Mouse (Mus musculus): ENCODE results near the gene Mapre3. TPM values are rescaled to one million over a fixed set of nuclear protein-coding genes. Genes with fewer than 3 reads are reported as not detected.

Gene Mapre3
- total and polyA plus RNA-seq, 3 experiments, result 0.28 to 2.3 (median 1.6) TPM

GRCm38 (mm10) chr5:30853522-30853921, 39.1 kb downstream of the Mapre3 start:
- Histone ChIP-seq H3K36me3 (replicated peaks in 1 of 2; ENCODE audit: control insufficient read depth in 1 of 2, insufficient read depth in 1 of 2, low read length in 1 of 2) (no peaks in the 10 kb centered on the region), H3K9ac (ENCODE audit: insufficient read depth, low read depth) (no peak overlapping the region), H3K79me2 (replicated peaks; ENCODE audit: control insufficient read depth, extremely low read depth, insufficient read depth, poor library complexity, severe bottlenecking) (no peaks in the 10 kb centered on the region), H3K27me3 (replicated peaks) (peaks cover 47% of the 10 kb centered on the region), H3K9me3 (replicated peaks; ENCODE audit: low read length) (no peaks in the 10 kb centered on the region), H3K4me2 (ENCODE audit: insufficient read depth, low read depth, poor library complexity, severe bottlenecking) (no peak overlapping the region), H3K4me1 (ENCODE audit: control insufficient read depth in 1 of 2, insufficient read depth in 2 of 2) (peaks cover 0 to 4% of the 10 kb centered on the region in 2 experiments; a peak in 2 of 4 replicates), H3K27ac (ENCODE audit: insufficient read depth, low read depth) (no peak overlapping the region), H3K4me3 (replicated peaks in 1 of 3; ENCODE audit: low read depth in 2 of 3, low read length in 2 of 3, poor library complexity in 1 of 3) (no peak overlapping the region)
- dilution Hi-C loops (cut with MboI; ENCODE audit: extremely low pct_ligation_motif_present, extremely low pct_unique_long_range_greater_than_20kb, low sequenced_read_pairs) (no loop called here), in situ Hi-C loops (cut with MboI; ENCODE audit: low pct_ligation_motif_present, low pct_unique_long_range_greater_than_20kb, low sequenced_read_pairs) (loop anchor here (5.0 to 10.0 kb wide), 2 partner anchors 41 to 149 kb away; partner anchors contain the start of gene Mapre3)
- TF ChIP-seq GABPA (IDR thresholded peaks at IDR 0.05; ENCODE audit: insufficient replicate concordance, low read depth, low read length), result no peak
- no peak for TF ChIP-seq MAFK (IDR thresholded peaks at IDR 0.05; ENCODE audit: insufficient replicate concordance, low read length)
- TF ChIP-seq SIN3A (IDR thresholded peaks at IDR 0.05; ENCODE audit: low read length), result no peak
- no peak for TF ChIP-seq MEF2A (IDR thresholded peaks at IDR 0.05; ENCODE audit: borderline replicate concordance, low read depth, low read length)
- TF ChIP-seq CHD1 (IDR thresholded peaks at IDR 0.05; ENCODE audit: low read depth, low read length), result no peak
- no peak for TF ChIP-seq JUN (IDR thresholded peaks at IDR 0.05; ENCODE audit: insufficient read depth, low read depth, low read length)
- no peak for TF ChIP-seq ZKSCAN1 (IDR thresholded peaks at IDR 0.05; ENCODE audit: borderline replicate concordance, low read depth, low read length)
- no peak for TF ChIP-seq TBP (conservative IDR thresholded peaks at IDR 0.05; ENCODE audit: low read depth, low read length)
- no peak for TF ChIP-seq E2F4 (IDR thresholded peaks at IDR 0.05; ENCODE audit: insufficient replicate concordance, low read depth, low read length)
- no peak for TF ChIP-seq TCF12 (IDR thresholded peaks at IDR 0.05; ENCODE audit: low read depth, low read length)
- TF ChIP-seq ZNF384 (IDR thresholded peaks at IDR 0.05; ENCODE audit: low read depth, low read length), result no peak
- TF ChIP-seq HCFC1 (IDR thresholded peaks at IDR 0.05; ENCODE audit: low read depth, low read length), result no peak
- no peak for TF ChIP-seq BHLHE40 (IDR thresholded peaks at IDR 0.05; ENCODE audit: low read depth, low read length)
- TF ChIP-seq NRF1 (IDR thresholded peaks at IDR 0.05; ENCODE audit: low read depth, low read length), result no peak
- TF ChIP-seq ZC3H11A (IDR thresholded peaks at IDR 0.05; ENCODE audit: low read depth, low read length), result no peak
- TF ChIP-seq UBTF (IDR thresholded peaks at IDR 0.05; ENCODE audit: low read depth, low read length), result no peak
- no peak for TF ChIP-seq ELF1 (IDR thresholded peaks at IDR 0.05; ENCODE audit: low read depth, low read length)
- no peak for TF ChIP-seq RAD21 (IDR thresholded peaks at IDR 0.05; ENCODE audit: low read depth, low read length)
- no peak for TF ChIP-seq JUND (conservative IDR thresholded peaks at IDR 0.05; ENCODE audit: low read depth, low read length)
- DNase-seq (ENCODE audit: extremely low read depth), result no peak

- Histone ChIP-seq H3K79me2 (replicated peaks; ENCODE audit: control insufficient read depth, extremely low read depth, insufficient read depth, poor library complexity, severe bottlenecking) (no peaks in the 10 kb centered on the region), H3K36me3 (replicated peaks in 1 of 2; ENCODE audit: control insufficient read depth in 1 of 2, insufficient read depth in 1 of 2, low read length in 1 of 2) (no peaks in the 10 kb centered on the region), H3K4me1 (ENCODE audit: control insufficient read depth in 1 of 2, insufficient read depth in 2 of 2) (no peaks in the 10 kb centered on the region), H3K9me3 (replicated peaks; ENCODE audit: low read length) (no peaks in the 10 kb centered on the region), H3K9ac (ENCODE audit: insufficient read depth, low read depth) (no peak overlapping the region), H3K4me2 (ENCODE audit: insufficient read depth, low read depth, poor library complexity, severe bottlenecking) (no peak overlapping the region), H3K27me3 (replicated peaks) (peaks cover 35% of the 10 kb centered on the region), H3K27ac (ENCODE audit: insufficient read depth, low read depth) (no peak overlapping the region), H3K4me3 (replicated peaks in 1 of 3; ENCODE audit: low read depth in 2 of 3, low read length in 2 of 3, poor library complexity in 1 of 3) (no peak overlapping the region)
- dilution Hi-C loops (cut with MboI; ENCODE audit: extremely low pct_ligation_motif_present, extremely low pct_unique_long_range_greater_than_20kb, low sequenced_read_pairs) (no loop called here), in situ Hi-C loops (cut with MboI; ENCODE audit: low pct_ligation_motif_present, low pct_unique_long_range_greater_than_20kb, low sequenced_read_pairs) (loop anchor here (10.0 kb wide), 1 partner anchor 151 kb away; no protein-coding TSS in a partner anchor)
- TF ChIP-seq MXI1 (IDR thresholded peaks at IDR 0.05; ENCODE audit: low read depth, low read length), result no peak
- no peak for TF ChIP-seq POLR2A (IDR thresholded peaks at IDR 0.05; ENCODE audit: low read depth, low read length)
- no peak for TF ChIP-seq ZKSCAN1 (IDR thresholded peaks at IDR 0.05; ENCODE audit: borderline replicate concordance, low read depth, low read length)
- no peak for TF ChIP-seq MAZ (IDR thresholded peaks at IDR 0.05; ENCODE audit: low read depth, low read length)
- no peak for TF ChIP-seq TCF12 (IDR thresholded peaks at IDR 0.05; ENCODE audit: low read depth, low read length)
- no peak for TF ChIP-seq KAT2A (IDR thresholded peaks at IDR 0.05; ENCODE audit: insufficient replicate concordance, low read length)
- TF ChIP-seq SIN3A (IDR thresholded peaks at IDR 0.05; ENCODE audit: low read length), result no peak
- no peak for TF ChIP-seq ELF1 (IDR thresholded peaks at IDR 0.05; ENCODE audit: low read depth, low read length)
- no peak for TF ChIP-seq ZNF384 (IDR thresholded peaks at IDR 0.05; ENCODE audit: low read depth, low read length)
- TF ChIP-seq POLR2AphosphoS2 (IDR thresholded peaks at IDR 0.05; ENCODE audit: low read depth, low read length), result no peak
- peak; percentile 45 for TF ChIP-seq RAD21 (IDR thresholded peaks at IDR 0.05; ENCODE audit: low read depth, low read length)
- TF ChIP-seq SMC3 (IDR thresholded peaks at IDR 0.05; ENCODE audit: low read depth, low read length), result peak; percentile 46
- no peak for TF ChIP-seq GABPA (IDR thresholded peaks at IDR 0.05; ENCODE audit: insufficient replicate concordance, low read depth, low read length)
- no peak for TF ChIP-seq IRF4 (IDR thresholded peaks at IDR 0.05; ENCODE audit: low read depth, low read length)
- TF ChIP-seq MYC (IDR thresholded peaks at IDR 0.05; ENCODE audit: low read depth, low read length), result no peak
- peak in 1 of 2 experiments; percentile 61; a peak in 2 of 4 replicates for TF ChIP-seq CTCF (conservative IDR thresholded peaks at IDR 0.05 in 1 of 2, IDR thresholded peaks at IDR 0.05 in 1 of 2; ENCODE audit: low read depth in 2 of 2, low read length in 2 of 2)
- TF ChIP-seq CHD2 (IDR thresholded peaks at IDR 0.05; ENCODE audit: low read length), result no peak
- DNase-seq (ENCODE audit: extremely low read depth), result peak; percentile 19
Observed at GRCm38 (mm10) chr5:30855674-30856073, 41.2 kb downstream of the Mapre3 start.

Measured in CH12.LX (cell line).